Mouse (Mus musculus): ENCODE measurements around the gene Qrfp.

DNA sequence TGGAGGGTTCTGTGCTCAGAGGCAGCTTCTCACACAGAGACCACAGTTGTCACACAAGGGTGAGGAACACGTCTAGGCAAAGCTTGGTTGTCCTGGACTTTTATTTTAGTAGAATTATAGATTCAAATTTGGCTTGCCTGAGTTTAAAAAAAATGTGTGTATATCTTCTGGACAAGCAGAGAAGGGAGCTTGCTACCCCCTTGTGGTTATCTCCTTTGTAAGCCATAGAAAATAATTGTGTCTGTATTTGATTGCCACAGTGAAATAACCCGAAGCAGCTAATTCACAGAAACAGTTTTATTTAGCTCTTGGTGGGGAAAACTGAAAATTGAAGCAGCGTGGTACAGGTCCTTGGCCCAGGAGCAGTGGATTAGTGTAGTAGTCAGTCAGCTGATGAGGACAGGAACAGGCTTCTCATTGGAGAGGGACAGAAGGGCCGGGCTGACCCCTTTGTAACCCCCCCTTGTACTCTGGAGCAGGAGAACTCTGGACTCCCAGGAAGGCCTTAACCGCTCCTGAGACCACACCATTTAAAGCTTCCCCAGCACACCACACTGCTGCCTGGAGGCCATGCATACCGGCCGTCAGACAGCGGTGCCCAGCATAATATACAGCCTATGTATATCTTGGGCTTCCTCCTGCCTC is 27.3 kb downstream of the Qrfp start:
- TF ChIP-seq CTCF (IDR thresholded peaks at IDR 0.05; ENCODE audit: extremely low read depth, insufficient read depth, insufficient read length, insufficient replicate concordance) (no peak), POLR2A (IDR thresholded peaks at IDR 0.05; ENCODE audit: low read depth, low read length) (no peak)

Measured in spleen, adult 2 months (tissue).